23 mouse cellular contexts compared by ENCODE assay signal in genomic region chr10:18630498-18630897, GRCm38 (mm10).
DNase-seq lines count a peak whose midpoint lies in the region; ATAC-seq and TF ChIP-seq lines count a peak whose summit lies in the region.
"Had no signal": no experiment of that assay in that cellular context is flagged by ENCODE, and none has a peak within 500 bp of the region (broad histone marks: within the 10 kb centered on the region; RNA-seq: fewer than 3 reads in every experiment).

No protein-coding gene starts in this region.

- H3K4me2 ChIP-seq in neural tube, embryonic 11.5 days (ENCODE audit: low read depth) = no peak overlapping the region
- H3K4me2 ChIP-seq in neural tube, embryonic 15.5 days = no peak overlapping the region
- H3K4me2 ChIP-seq: embryonic facial prominence, embryonic 12.5 days; forebrain, embryonic 13.5 days; forebrain, embryonic 15.5 days had no signal

- 80% methylated on average over 8 of the region's 8 CpGs for WGBS in neural tube, embryonic 11.5 days
- WGBS in neural tube, embryonic 15.5 days = 66% methylated on average over 8 of the region's 8 CpGs

- H3K9me3 ChIP-seq in neural tube, embryonic 11.5 days (ENCODE audit: control insufficient read depth, low read length) = no peaks in the 10 kb centered on the region
- H3K9me3 ChIP-seq in neural tube, embryonic 15.5 days (replicated peaks) = no peaks in the 10 kb centered on the region
- H3K9me3 ChIP-seq: embryonic facial prominence, embryonic 10.5 days; embryonic facial prominence, embryonic 12.5 days; forebrain, embryonic 13.5 days; forebrain, embryonic 15.5 days; G1E had no signal

- H3K4me1 ChIP-seq in neural tube, embryonic 11.5 days (ENCODE audit: control insufficient read depth, insufficient read depth, low read length) = no peaks in the 10 kb centered on the region
- no peaks in the 10 kb centered on the region for H3K4me1 ChIP-seq in neural tube, embryonic 15.5 days
- H3K4me1 ChIP-seq: embryonic facial prominence, embryonic 10.5 days; embryonic facial prominence, embryonic 12.5 days; forebrain, embryonic 13.5 days; forebrain, embryonic 15.5 days had no signal

- intact Hi-C loops in left cerebral cortex, adult 2 months (cut with DNase I) = no loop called here

- no peaks in the 10 kb centered on the region for H3K36me3 ChIP-seq in neural tube, embryonic 11.5 days (ENCODE audit: control insufficient read depth, insufficient read depth, low read length)
- H3K36me3 ChIP-seq in neural tube, embryonic 15.5 days = peaks cover 37% of the 10 kb centered on the region
- H3K36me3 ChIP-seq: embryonic facial prominence, embryonic 10.5 days; embryonic facial prominence, embryonic 12.5 days; G1E had no signal

- H3K4me3 ChIP-seq in neural tube, embryonic 11.5 days (ENCODE audit: low read depth, low read length) = no peak overlapping the region
- H3K4me3 ChIP-seq in neural tube, embryonic 15.5 days (replicated peaks) = no peak overlapping the region
- no peak overlapping the region for H3K4me3 ChIP-seq in left cerebral cortex, adult 2 months
- H3K4me3 ChIP-seq: embryonic facial prominence, embryonic 10.5 days; embryonic facial prominence, embryonic 12.5 days; forebrain, embryonic 13.5 days; forebrain, embryonic 15.5 days had no signal

- no peak overlapping the region for H3K27ac ChIP-seq in neural tube, embryonic 11.5 days (ENCODE audit: low read depth, low read length)
- H3K27ac ChIP-seq in neural tube, embryonic 15.5 days (replicated peaks) = no peak overlapping the region
- no peak overlapping the region for H3K27ac ChIP-seq in left cerebral cortex, adult 2 months
- H3K27ac ChIP-seq: embryonic facial prominence, embryonic 10.5 days; embryonic facial prominence, embryonic 12.5 days; forebrain, embryonic 13.5 days; forebrain, embryonic 15.5 days had no signal

- no peak overlapping the region for H3K9ac ChIP-seq in neural tube, embryonic 11.5 days (ENCODE audit: low read length)
- H3K9ac ChIP-seq in neural tube, embryonic 15.5 days (replicated peaks) = no peak overlapping the region
- H3K9ac ChIP-seq: embryonic facial prominence, embryonic 12.5 days; forebrain, embryonic 13.5 days; forebrain, embryonic 15.5 days had no signal

- no peak for DNase-seq in neural tube, embryonic 11.5 days (ENCODE audit: low spot score)
- DNase-seq in retina, embryonic 14.5 days (ENCODE audit: low spot score) = peak; percentile 35
- no peak for DNase-seq in retina, postnatal 1 day
- no peak for DNase-seq in left cerebral cortex, adult 2 months (ENCODE audit: extremely low spot score in 1 of 2, low spot score in 2 of 2)
- DNase-seq: adrenal gland, adult 8-10 months; adrenal gland, postnatal 14 days; adrenal gland, postnatal 36 days; B cell, adult 2 months; cerebellum, adult 11-12 months; cerebellum, adult 2 months; cerebellum, adult 9-10 months; cerebellum, postnatal 10 days; cerebellum, postnatal 25 days had no signal

- TF ChIP-seq CTCF in left cerebral cortex, adult 2 months (IDR thresholded peaks at IDR 0.05) = no peak

- peak; percentile 50; the same call in 1 of the 2 replicates for ATAC-seq in neural tube, embryonic 11.5 days (ENCODE audit: insufficient read depth, low FRiP score, low TSS enrichment)
- no peak for ATAC-seq in neural tube, embryonic 15.5 days (ENCODE audit: low FRiP score)
- ATAC-seq: activated CD4-positive, CD25-positive, alpha-beta regulatory T cell, adult 4 months; CD4-positive, CD25-positive, alpha-beta regulatory T cell, adult 4 months; forebrain, embryonic 13.5 days; forebrain, embryonic 15.5 days; Patski had no signal

- H3K27me3 ChIP-seq in neural tube, embryonic 11.5 days (ENCODE audit: control insufficient read depth, insufficient read depth, low read length) = no peaks in the 10 kb centered on the region
- no peaks in the 10 kb centered on the region for H3K27me3 ChIP-seq in neural tube, embryonic 15.5 days (replicated peaks)
- H3K27me3 ChIP-seq: CH12.LX; embryonic facial prominence, embryonic 12.5 days; forebrain, embryonic 13.5 days; forebrain, embryonic 15.5 days; Patski had no signal
